Mouse (Mus musculus) forebrain, embryonic 16.5 days (tissue): ENCODE measurements around the gene Togaram2. TPM values are rescaled to one million over a fixed set of nuclear protein-coding genes. Genes with fewer than 3 reads are reported as not detected.

Experiments
- ATAC-seq: fragments of 200-750 bp; cut with Nextera tagmentation; 2 replicates; pipeline ENCODE4 v1.8.0; 2017; ENCODE audit warnings: mild to moderate bottlenecking, moderate library complexity
- H3K27ac ChIP-seq: fragments of 300-500 bp; sonication (generic); 2 replicates; pipeline ENCODE4 v1.5.1; 2014; ENCODE audit warnings: low read length, control low read depth
- H3K27me3 ChIP-seq: fragments of 300-500 bp; sonication (generic); replicated peaks from 2 replicates; pipeline ENCODE4 v1.6.1; 2014; ENCODE audit warnings: low read length; ENCODE audit not compliant: control insufficient read depth, insufficient read depth
- H3K36me3 ChIP-seq: fragments of 300-500 bp; sonication (generic); 2 replicates; pipeline ENCODE4 v1.6.1; 2014; ENCODE audit not compliant: control insufficient read depth, insufficient read depth
- H3K4me1 ChIP-seq: fragments of 300-500 bp; sonication (generic); replicated peaks from 2 replicates; pipeline ENCODE4 v1.6.1; 2014; ENCODE audit warnings: low read length; ENCODE audit not compliant: control insufficient read depth, insufficient read depth
- H3K4me2 ChIP-seq: fragments of 300-500 bp; sonication (generic); 2 replicates; pipeline ENCODE4 v1.6.1; 2014; ENCODE audit warnings: mild to moderate bottlenecking, low read length, control low read depth
- H3K4me3 ChIP-seq: fragments of 300-500 bp; sonication (generic); replicated peaks from 2 replicates; pipeline ENCODE4 v1.5.1; 2014; ENCODE audit warnings: mild to moderate bottlenecking, low read length, control low read depth
- H3K9ac ChIP-seq: fragments of 300-500 bp; sonication (generic); replicated peaks from 2 replicates; pipeline ENCODE4 v1.6.1; 2014; ENCODE audit warnings: low read depth, low read length, control low read depth
- H3K9me3 ChIP-seq: fragments of 300-500 bp; sonication (generic); 2 replicates; pipeline ENCODE4 v1.6.1; 2016; ENCODE audit warnings: low read length; ENCODE audit not compliant: control insufficient read depth
- WGBS: fragments of 180-500 bp; shearing (Covaris S2); extraction: QIAGEN DNeasy Blood & Tissue Kit; methylation state at CpG from one replicate; pipeline ENCODE4 v1.1.7; 2014; 5-methylcytosine and 5-hydroxymethylcytosine counted together
- polyA plus RNA-seq: library from polyadenylated mRNA; unstranded; fragments of >200 nt; fragmentation: Nextera tagmentation; extraction: Ambion mirVana; gene quantifications from 2 replicates; pipeline ENCODE4 v1.2.1, GENCODE M21; 2015

The Togaram2 gene
- polyA plus RNA-seq, 1 experiment from 2014 or later = 0.54 TPM

DNA sequence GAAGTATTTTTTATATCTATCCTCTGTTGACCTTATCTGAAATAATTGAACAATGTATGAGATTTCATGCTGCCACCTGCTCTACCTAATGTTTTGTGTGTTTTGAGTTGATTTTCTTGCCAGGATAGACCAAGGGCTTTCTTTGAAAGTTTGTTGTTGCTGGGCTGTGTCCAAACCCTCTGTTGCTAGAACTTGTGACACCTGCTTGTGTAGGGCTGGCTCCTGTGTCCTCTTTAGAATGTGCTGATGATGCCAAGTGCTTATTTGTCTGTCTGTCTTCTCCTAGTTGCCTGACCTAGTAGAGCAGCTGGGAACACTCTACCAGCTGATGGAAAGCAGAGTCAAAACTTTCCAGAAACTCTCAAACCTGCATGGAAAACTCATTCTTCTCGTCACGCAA, 20.6 kb upstream of the Togaram2 start:
- WGBS = 95% methylated on average over 2 of the region's 2 CpGs
- H3K27ac ChIP-seq = no peak overlapping the region
- H3K4me1 ChIP-seq = no peaks in the 10 kb centered on the region
- no peak overlapping the region for H3K4me2 ChIP-seq
- H3K4me3 ChIP-seq = no peak overlapping the region
- no peak for ATAC-seq
- peaks cover 17% of the 10 kb centered on the region for H3K36me3 ChIP-seq
- H3K9ac ChIP-seq = no peak overlapping the region
- no peaks in the 10 kb centered on the region for H3K9me3 ChIP-seq
- no peaks in the 10 kb centered on the region for H3K27me3 ChIP-seq

DNA sequence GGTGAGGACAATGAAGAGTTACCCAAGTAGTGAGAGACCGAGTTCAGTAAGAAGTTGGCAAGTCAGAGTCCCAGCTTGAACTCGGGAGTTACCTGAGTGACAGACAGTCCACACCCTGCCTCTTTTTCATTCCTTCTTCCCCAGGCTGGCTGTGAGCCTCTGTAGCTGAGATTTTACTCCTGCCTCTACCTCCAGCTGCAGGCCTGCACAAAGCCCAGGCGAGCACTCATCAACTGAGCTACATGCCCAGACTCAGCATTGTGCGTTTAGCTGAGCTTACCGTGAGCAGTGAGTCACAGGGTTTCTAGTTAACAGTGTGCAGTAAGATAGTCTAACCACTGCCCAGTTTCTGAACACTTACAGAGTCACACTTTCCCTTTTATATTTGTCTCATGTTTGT, 20.1 kb upstream of the Togaram2 start:
- WGBS = 90% methylated on average over 5 of the region's 5 CpGs
- no peaks in the 10 kb centered on the region for H3K9me3 ChIP-seq
- no peaks in the 10 kb centered on the region for H3K27me3 ChIP-seq
- no peaks in the 10 kb centered on the region for H3K4me1 ChIP-seq
- no peak overlapping the region for H3K4me2 ChIP-seq
- no peak for ATAC-seq
- no peak overlapping the region for H3K4me3 ChIP-seq
- H3K36me3 ChIP-seq = peaks cover 18% of the 10 kb centered on the region
- H3K9ac ChIP-seq = no peak overlapping the region
- no peak overlapping the region for H3K27ac ChIP-seq

DNA sequence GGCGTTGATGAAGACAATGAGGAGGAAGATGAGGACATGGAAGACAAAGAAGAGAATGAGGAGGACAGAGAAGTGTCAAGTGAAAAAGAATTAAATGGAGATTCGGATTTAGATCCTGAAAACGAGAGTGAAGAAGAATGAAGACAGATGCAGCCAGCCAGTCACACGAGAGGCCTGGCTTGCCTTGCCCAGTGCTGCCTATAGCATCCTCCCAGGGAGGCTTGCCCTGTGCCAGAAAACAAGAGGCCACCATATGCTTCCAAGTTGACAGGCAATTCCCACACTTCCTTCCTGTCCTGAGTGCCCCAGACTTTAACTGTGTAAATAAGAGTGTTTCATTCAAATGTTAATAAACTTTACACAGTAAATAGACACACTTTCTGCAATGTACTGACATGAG, 15.5 kb upstream of the Togaram2 start:
- H3K9me3 ChIP-seq = no peaks in the 10 kb centered on the region
- H3K9ac ChIP-seq = no peak overlapping the region
- no peaks in the 10 kb centered on the region for H3K27me3 ChIP-seq
- 77% methylated on average over 4 of the region's 4 CpGs for WGBS
- no peak for ATAC-seq
- no peak overlapping the region for H3K4me2 ChIP-seq
- H3K4me1 ChIP-seq = peaks cover 3% of the 10 kb centered on the region
- no peak overlapping the region for H3K4me3 ChIP-seq
- peaks cover 11% of the 10 kb centered on the region for H3K36me3 ChIP-seq
- no peak overlapping the region for H3K27ac ChIP-seq

DNA sequence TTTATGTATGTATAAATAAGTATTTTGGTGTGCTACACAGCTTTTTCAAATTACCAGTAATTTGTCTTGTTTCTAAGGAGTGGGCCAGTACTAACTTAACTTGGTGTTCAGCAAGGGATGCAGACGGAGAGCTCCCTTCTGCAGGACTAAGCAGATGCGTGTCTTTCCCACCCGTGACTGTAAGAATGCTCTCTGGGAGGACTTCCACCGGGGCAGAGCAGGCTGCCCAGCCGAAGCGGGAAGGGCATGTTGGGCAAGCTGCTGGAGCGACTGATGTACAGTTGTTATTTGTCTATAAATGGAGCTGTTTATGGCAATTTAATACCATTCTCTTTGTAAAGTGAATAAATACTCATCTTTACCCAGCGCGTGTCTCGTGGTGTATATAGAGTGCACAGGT, 14.4 kb upstream of the Togaram2 start:
- Histone ChIP-seq H3K4me1 (peaks cover 7% of the 10 kb centered on the region), H3K9ac (no peak overlapping the region), H3K9me3 (no peaks in the 10 kb centered on the region), H3K4me3 (no peak overlapping the region), H3K27me3 (no peaks in the 10 kb centered on the region), H3K4me2 (no peak overlapping the region), H3K27ac (no peak overlapping the region), H3K36me3 (peaks cover 7% of the 10 kb centered on the region)
- no peak for ATAC-seq
- WGBS = 93% methylated on average over 10 of the region's 10 CpGs

DNA sequence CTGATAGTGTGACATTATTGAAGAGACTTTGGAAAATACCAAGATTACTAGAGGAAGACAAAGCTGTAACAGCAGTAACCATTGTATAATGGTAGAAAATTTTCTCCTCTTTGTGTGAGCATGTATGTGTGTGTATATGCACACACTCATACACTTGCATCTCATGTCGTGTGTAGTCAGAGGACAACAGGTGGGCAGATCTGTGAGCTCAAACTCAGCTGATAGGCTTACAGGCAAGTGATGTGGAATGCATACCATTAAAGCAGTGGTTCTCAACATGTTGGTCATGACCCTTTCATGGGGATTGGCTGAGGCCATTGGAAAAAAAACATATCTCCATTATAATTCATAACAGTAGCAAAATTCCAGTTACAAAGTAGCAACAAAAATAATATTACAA, 12.7 kb upstream of the Togaram2 start:
- 57% methylated on average over 1 of the region's 1 CpGs for WGBS
- H3K36me3 ChIP-seq = peaks cover 5% of the 10 kb centered on the region
- H3K4me2 ChIP-seq = no peak overlapping the region
- H3K27me3 ChIP-seq = no peaks in the 10 kb centered on the region
- peaks cover 7% of the 10 kb centered on the region for H3K4me1 ChIP-seq
- no peak for ATAC-seq
- no peak overlapping the region for H3K9ac ChIP-seq
- H3K4me3 ChIP-seq = no peak overlapping the region
- no peak overlapping the region for H3K27ac ChIP-seq
- no peaks in the 10 kb centered on the region for H3K9me3 ChIP-seq

GRCm38 (mm10) chr17:71662751-71663250, 10.3 kb upstream of the Togaram2 start:
- Histone ChIP-seq H3K4me3 (peak overlapping the region; percentile 37), H3K27ac (no peak overlapping the region), H3K27me3 (no peaks in the 10 kb centered on the region), H3K4me2 (peak overlapping the region; percentile 65), H3K9ac (peak overlapping the region; percentile 30; the same call in 1 of the 2 replicates), H3K9me3 (no peaks in the 10 kb centered on the region), H3K4me1 (peaks cover 7% of the 10 kb centered on the region), H3K36me3 (peaks cover 3% of the 10 kb centered on the region; the same call in 1 of the 2 replicates)
- peak; percentile 89 for ATAC-seq
- WGBS = 7% methylated on average over 21 of the region's 21 CpGs

GRCm38 (mm10) chr17:71663491-71663890, 9.6 kb upstream of the Togaram2 start:
- H3K4me2 ChIP-seq = no peak overlapping the region
- no peak overlapping the region for H3K4me3 ChIP-seq
- no peaks in the 10 kb centered on the region for H3K36me3 ChIP-seq
- H3K4me1 ChIP-seq = peaks cover 7% of the 10 kb centered on the region
- no peaks in the 10 kb centered on the region for H3K27me3 ChIP-seq
- no peaks in the 10 kb centered on the region for H3K9me3 ChIP-seq
- no peak for ATAC-seq
- 87% methylated on average over 6 of the region's 6 CpGs for WGBS
- no peak overlapping the region for H3K27ac ChIP-seq
- no peak overlapping the region for H3K9ac ChIP-seq

DNA sequence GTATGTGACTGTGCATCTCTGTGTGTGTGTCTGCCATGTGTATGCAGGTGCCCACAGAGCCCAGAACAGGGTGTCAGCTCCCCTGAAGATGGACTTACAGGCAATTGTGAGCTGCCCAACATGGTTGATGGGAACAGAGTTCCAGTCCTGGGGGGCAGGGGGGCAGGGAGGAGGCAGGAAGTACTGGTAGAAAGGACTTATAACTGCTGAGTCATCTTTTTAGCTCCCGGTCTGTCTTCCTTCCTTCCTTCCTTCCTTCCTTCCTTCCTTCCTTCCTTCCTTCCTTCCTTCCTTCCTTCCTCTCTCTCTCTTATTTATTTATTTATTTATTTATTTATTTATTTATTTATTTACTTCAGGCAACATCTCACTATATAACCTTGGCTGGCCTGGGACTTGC, 8.9 kb upstream of the Togaram2 start:
- WGBS = 86% methylated on average over 1 of the region's 1 CpGs
- H3K27me3 ChIP-seq = no peaks in the 10 kb centered on the region

GRCm38 (mm10) chr17:71665201-71665600, 7.9 kb upstream of the Togaram2 start:
- ATAC-seq = no peak
- no peaks in the 10 kb centered on the region for H3K9me3 ChIP-seq
- no peak overlapping the region for H3K9ac ChIP-seq
- H3K27ac ChIP-seq = no peak overlapping the region
- H3K27me3 ChIP-seq = no peaks in the 10 kb centered on the region
- WGBS = 87% methylated on average over 4 of the region's 4 CpGs
- H3K4me1 ChIP-seq = peaks cover 7% of the 10 kb centered on the region
- no peak overlapping the region for H3K4me3 ChIP-seq
- no peak overlapping the region for H3K4me2 ChIP-seq
- no peaks in the 10 kb centered on the region for H3K36me3 ChIP-seq

More for the DNA sequence above, 8.9 kb upstream of the Togaram2 start:
- Histone ChIP-seq H3K36me3 (no peaks in the 10 kb centered on the region), H3K9me3 (no peaks in the 10 kb centered on the region), H3K4me3 (no peak overlapping the region), H3K4me1 (peaks cover 7% of the 10 kb centered on the region), H3K27ac (no peak overlapping the region), H3K9ac (no peak overlapping the region), H3K4me2 (no peak overlapping the region)
- no peak for ATAC-seq

DNA sequence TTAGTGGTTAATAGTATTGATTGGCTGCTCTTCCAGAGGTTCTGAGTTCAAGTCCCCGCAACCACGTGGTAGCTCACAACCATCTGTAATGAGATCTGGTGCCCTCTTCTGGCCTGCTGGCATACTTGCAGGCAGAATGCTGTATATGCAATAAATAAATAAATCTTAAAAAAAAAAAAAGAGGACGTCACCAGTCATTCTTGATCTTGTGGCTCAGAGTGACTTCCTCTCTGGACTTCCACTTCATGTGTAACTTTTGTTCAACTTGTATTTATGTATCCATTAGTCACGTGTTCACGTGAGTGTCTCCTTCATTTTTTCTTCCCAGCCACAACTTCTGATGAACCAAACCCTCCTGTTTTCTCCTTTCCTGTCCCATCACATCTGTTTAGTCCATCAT, 3.5 kb upstream of the Togaram2 start:
- Histone ChIP-seq H3K27me3 (no peaks in the 10 kb centered on the region), H3K4me3 (no peak overlapping the region), H3K4me1 (no peaks in the 10 kb centered on the region; the same call in 1 of the 2 replicates), H3K36me3 (no peaks in the 10 kb centered on the region), H3K4me2 (no peak overlapping the region), H3K27ac (no peak overlapping the region), H3K9ac (no peak overlapping the region), H3K9me3 (no peaks in the 10 kb centered on the region)
- no peak for ATAC-seq
- WGBS = 85% methylated on average over 5 of the region's 5 CpGs
